Mouse (Mus musculus): ENCODE results near the gene Mcpt2.

- no peak for TF ChIP-seq CTCF (IDR thresholded peaks at IDR 0.05; ENCODE audit: borderline replicate concordance, insufficient read depth, low read depth, low read length)
- TF ChIP-seq POLR2A (IDR thresholded peaks at IDR 0.05; ENCODE audit: borderline replicate concordance, insufficient read depth, low read length) = no peak
These were observed 44.9 kb downstream of the Mcpt2 start for GRCm38 (mm10) chr14:56086711-56087110.

Measured in cerebellum, adult 2 months (tissue).